Mouse (Mus musculus): ENCODE data around the gene Atg5. TPM values are rescaled to one million over a fixed set of nuclear protein-coding genes. Genes with fewer than 3 reads are reported as not detected.
"Not testable (repeated sequence)": the region's sequence is repeated elsewhere in the genome, so short reads cannot be mapped to it uniquely, and the experiment has no call there.

The Atg5 gene
- 43.5 and 53.0 TPM in 2 replicates for polyA plus RNA-seq (2015; fragmentation: Nextera tagmentation; extraction: Ambion mirVana)

DNA sequence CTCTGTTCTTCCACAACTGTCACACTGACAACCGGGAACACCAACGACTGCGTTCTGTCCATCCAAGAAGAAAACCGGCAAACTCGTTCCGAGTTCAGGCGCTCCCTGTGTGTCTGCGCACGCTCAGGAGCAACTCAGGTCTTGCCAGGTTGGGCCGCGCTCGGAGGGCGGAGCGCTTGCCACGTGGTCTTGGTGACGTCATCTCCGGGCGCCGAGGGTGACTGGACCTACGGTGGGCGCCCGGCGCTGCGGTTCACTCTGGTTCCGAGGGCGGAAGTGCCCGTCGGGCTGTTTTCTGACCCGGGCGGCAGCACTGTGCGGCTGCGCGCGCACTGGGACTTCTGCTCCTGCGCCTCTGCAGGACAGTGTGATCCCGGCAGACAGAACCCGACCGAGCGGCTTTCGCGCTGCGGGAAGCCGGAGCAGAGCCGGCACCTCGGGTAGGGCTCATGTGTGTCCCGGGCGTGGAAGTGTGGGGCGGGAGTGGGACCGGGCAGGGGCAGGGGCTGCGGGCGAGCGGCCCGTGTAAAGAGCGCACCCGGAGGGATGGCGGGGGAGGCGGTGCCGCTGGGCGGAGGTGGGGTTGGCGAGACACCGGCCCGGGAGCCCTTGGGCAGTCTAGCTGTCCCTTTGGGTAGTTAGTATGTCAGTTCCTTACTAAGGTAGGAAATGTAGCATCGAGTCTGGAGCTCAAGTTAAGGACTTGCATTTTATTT, at the start of gene Atg5:
Atg5 (plus strand) TSS at position 214 of the 716 bp plus-strand sequence.
- peak within 1 kb of the TSS; percentile 76 for H3K4me2 ChIP-seq (ENCODE audit: low read depth, low read length)
- peak within 1 kb of the TSS; percentile 93 for H3K9ac ChIP-seq (ENCODE audit: low read length)
- no peaks in the 10 kb centered on the region for H3K36me3 ChIP-seq (ENCODE audit: control insufficient read depth, insufficient read depth, low read length)
- H3K4me3 ChIP-seq (replicated peaks; ENCODE audit: low read length) = peak within 1 kb of the TSS; percentile 94
- H3K4me1 ChIP-seq (ENCODE audit: control insufficient read depth, insufficient read depth, low read length) = peaks cover 16% of the 10 kb centered on the region
- H3K27me3 ChIP-seq (ENCODE audit: control insufficient read depth, insufficient read depth, low read length) = no peaks in the 10 kb centered on the region
- H3K27ac ChIP-seq (ENCODE audit: low read length) = peak within 1 kb of the TSS; percentile 96
- under 1% methylated on average over 63 of the region's 63 CpGs for WGBS
- H3K9me3 ChIP-seq (replicated peaks; ENCODE audit: control insufficient read depth, low read length) = no peaks in the 10 kb centered on the region
- ATAC-seq (ENCODE audit: insufficient read depth, low FRiP score) = peak; percentile 98

DNA sequence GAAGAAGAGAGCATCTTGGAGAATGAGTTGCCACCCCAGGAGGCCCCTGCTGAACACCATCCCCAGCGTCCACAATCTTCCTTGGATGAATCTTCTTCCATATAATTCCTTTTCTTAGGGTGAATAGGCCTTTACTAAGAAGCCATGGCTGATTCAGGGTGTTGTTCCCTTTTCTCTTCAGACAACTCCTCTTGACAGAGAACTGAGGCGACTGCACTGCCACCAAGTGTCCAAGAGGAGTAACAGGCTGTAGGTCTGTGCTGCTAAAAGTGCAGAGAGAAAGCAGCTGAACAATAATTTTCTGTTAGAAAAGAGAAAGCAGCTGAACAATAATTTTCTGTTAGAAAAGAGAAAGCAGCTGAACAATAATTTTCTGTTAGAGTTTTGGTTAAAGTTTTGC, 49.1 kb upstream of the Atg5 start:
- H3K4me2 ChIP-seq (ENCODE audit: low read depth, low read length); H3K27ac ChIP-seq (ENCODE audit: low read length); H3K36me3 ChIP-seq (ENCODE audit: control insufficient read depth, insufficient read depth, low read length); H3K4me1 ChIP-seq (ENCODE audit: control insufficient read depth, insufficient read depth, low read length); H3K27me3 ChIP-seq (ENCODE audit: control insufficient read depth, insufficient read depth, low read length); H3K4me3 ChIP-seq (replicated peaks; ENCODE audit: low read length); H3K9me3 ChIP-seq (replicated peaks; ENCODE audit: control insufficient read depth, low read length); ATAC-seq (ENCODE audit: insufficient read depth, low FRiP score); H3K9ac ChIP-seq (ENCODE audit: low read length): not testable (repeated sequence)
- WGBS = 13% methylated on average over 2 of the region's 2 CpGs

DNA sequence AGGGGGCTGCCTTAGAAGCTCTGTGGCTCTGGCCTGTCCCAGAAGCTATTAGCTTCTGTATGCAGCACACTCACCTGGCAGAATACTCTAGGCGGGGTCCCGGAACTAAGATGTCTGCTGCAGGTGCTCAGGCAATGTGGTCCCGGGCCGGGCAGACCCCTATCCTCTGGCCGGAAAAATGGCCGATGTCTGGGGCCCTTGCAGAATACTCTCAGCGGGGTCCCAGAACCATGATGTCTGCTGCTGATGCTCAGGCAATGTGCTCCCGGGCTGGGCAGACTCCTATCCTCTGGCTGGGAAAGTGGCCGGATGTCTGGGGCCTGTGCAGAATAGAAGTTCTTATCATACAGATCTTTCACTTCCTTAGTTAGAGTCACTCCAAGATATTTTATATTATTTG, 43.8 kb upstream of the Atg5 start:
- WGBS = 89% methylated on average over 9 of the region's 9 CpGs
- H3K4me3 ChIP-seq (replicated peaks; ENCODE audit: low read length) = no peak overlapping the region
- H3K27ac ChIP-seq (ENCODE audit: low read length) = no peak overlapping the region
- no peaks in the 10 kb centered on the region for H3K27me3 ChIP-seq (ENCODE audit: control insufficient read depth, insufficient read depth, low read length)
- H3K4me2 ChIP-seq (ENCODE audit: low read depth, low read length) = no peak overlapping the region
- no peaks in the 10 kb centered on the region for H3K4me1 ChIP-seq (ENCODE audit: control insufficient read depth, insufficient read depth, low read length)
- H3K9me3 ChIP-seq (replicated peaks; ENCODE audit: control insufficient read depth, low read length) = no peaks in the 10 kb centered on the region
- H3K36me3 ChIP-seq (ENCODE audit: control insufficient read depth, insufficient read depth, low read length) = no peaks in the 10 kb centered on the region
- no peak for ATAC-seq (ENCODE audit: insufficient read depth, low FRiP score)
- H3K9ac ChIP-seq (ENCODE audit: low read length) = no peak overlapping the region

DNA sequence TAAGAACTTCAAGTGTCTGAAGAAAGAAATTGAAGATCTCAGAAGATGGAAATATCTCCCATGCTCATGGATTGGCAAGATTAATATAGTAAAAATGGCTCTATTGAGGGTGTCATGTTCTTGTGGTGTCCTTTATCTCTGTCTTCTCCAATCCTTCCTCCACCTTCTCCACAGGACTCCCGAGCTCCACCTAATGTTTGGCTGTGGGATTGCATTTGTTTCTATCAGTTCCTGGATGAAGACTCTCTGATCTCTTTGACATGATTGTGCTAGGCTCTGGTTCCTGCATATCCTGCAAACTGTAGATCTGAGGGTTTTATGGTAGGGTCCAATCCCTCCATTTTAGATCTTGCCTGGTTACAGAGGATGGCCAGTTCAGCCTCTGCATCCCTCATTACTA, 34.8 kb upstream of the Atg5 start:
- not testable (repeated sequence) for H3K4me3 ChIP-seq (replicated peaks; ENCODE audit: low read length); H3K36me3 ChIP-seq (ENCODE audit: control insufficient read depth, insufficient read depth, low read length); H3K4me1 ChIP-seq (ENCODE audit: control insufficient read depth, insufficient read depth, low read length); ATAC-seq (ENCODE audit: insufficient read depth, low FRiP score); H3K27ac ChIP-seq (ENCODE audit: low read length); H3K27me3 ChIP-seq (ENCODE audit: control insufficient read depth, insufficient read depth, low read length); H3K9me3 ChIP-seq (replicated peaks; ENCODE audit: control insufficient read depth, low read length); H3K9ac ChIP-seq (ENCODE audit: low read length); H3K4me2 ChIP-seq (ENCODE audit: low read depth, low read length)
- WGBS = 0% methylated on average over 1 of the region's 1 CpGs

DNA sequence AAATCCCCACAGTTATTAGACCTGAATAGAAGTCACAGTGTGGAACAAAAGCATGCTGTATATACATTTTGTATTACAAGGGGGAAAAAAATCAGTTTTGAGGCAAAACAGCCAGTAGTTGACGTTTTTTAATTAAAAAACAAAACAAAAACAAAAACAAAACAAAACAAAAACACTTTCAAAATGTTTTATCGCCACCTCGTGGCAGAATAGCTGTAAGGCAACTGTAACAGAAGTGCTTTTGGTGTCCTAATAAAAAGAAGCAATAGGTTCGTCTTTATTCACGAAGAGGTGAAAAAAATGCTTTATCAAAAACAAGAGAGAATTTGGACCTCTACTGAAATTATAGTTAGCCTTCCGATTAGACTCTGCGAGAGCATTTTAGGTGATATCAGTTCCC, 32.9 kb upstream of the Atg5 start:
- not testable (repeated sequence) for H3K27me3 ChIP-seq (ENCODE audit: control insufficient read depth, insufficient read depth, low read length); H3K27ac ChIP-seq (ENCODE audit: low read length); H3K4me3 ChIP-seq (replicated peaks; ENCODE audit: low read length); H3K4me2 ChIP-seq (ENCODE audit: low read depth, low read length); H3K4me1 ChIP-seq (ENCODE audit: control insufficient read depth, insufficient read depth, low read length); H3K36me3 ChIP-seq (ENCODE audit: control insufficient read depth, insufficient read depth, low read length); H3K9ac ChIP-seq (ENCODE audit: low read length); ATAC-seq (ENCODE audit: insufficient read depth, low FRiP score); H3K9me3 ChIP-seq (replicated peaks; ENCODE audit: control insufficient read depth, low read length)
- 33% methylated on average over 7 of the region's 7 CpGs for WGBS

DNA sequence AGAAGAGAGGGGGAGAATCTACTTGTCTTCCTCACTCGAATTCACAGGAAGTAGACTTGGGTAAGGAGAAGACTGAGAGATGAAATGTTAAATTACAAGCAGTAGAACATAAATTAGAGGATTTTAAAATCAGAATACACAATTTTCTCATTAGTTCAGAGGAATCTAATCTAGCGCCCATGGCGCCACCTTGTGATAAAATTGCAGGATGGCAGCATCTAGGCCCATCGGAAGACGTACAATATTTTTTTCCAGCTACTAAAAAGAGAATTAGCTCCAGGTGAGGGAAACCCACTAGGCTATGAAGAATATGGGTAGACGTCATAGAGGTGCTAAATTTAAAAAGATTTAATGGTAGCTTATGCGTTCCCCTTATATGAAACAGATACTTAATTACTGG, 11.5 kb upstream of the Atg5 start:
- H3K36me3 ChIP-seq (ENCODE audit: control insufficient read depth, insufficient read depth, low read length) = no peaks in the 10 kb centered on the region
- H3K4me2 ChIP-seq (ENCODE audit: low read depth, low read length) = no peak overlapping the region
- H3K4me3 ChIP-seq (replicated peaks; ENCODE audit: low read length) = no peak overlapping the region
- no peaks in the 10 kb centered on the region for H3K4me1 ChIP-seq (ENCODE audit: control insufficient read depth, insufficient read depth, low read length)
- H3K27ac ChIP-seq (ENCODE audit: low read length) = no peak overlapping the region
- WGBS = 42% methylated on average over 7 of the region's 7 CpGs
- no peaks in the 10 kb centered on the region for H3K27me3 ChIP-seq (ENCODE audit: control insufficient read depth, insufficient read depth, low read length)
- H3K9me3 ChIP-seq (replicated peaks; ENCODE audit: control insufficient read depth, low read length) = no peaks in the 10 kb centered on the region
- ATAC-seq (ENCODE audit: insufficient read depth, low FRiP score) = no peak
- no peak overlapping the region for H3K9ac ChIP-seq (ENCODE audit: low read length)

DNA sequence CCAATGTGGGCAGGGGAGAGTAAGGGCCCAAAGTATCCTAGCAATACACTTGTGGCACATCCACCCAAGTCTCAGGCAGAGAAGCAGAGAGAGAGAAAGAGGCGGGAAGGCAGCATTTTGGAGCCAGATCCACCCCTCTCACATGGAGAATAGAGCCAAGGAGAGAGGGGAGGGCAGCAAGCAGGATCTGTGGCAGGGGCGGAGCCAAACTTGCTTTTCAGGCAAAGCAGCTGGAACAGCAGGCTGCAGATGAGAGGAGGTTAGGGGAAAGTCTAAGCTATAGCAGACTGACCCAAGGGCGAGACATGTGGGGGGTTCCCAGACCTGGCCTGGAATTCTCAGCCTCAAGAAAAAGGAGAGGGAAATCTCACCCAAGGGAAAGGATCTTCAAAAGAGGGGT, 2.3 kb upstream of the Atg5 start:
- no peak overlapping the region for H3K4me2 ChIP-seq (ENCODE audit: low read depth, low read length)
- H3K36me3 ChIP-seq (ENCODE audit: control insufficient read depth, insufficient read depth, low read length) = no peaks in the 10 kb centered on the region
- H3K9ac ChIP-seq (ENCODE audit: low read length) = no peak overlapping the region; the same call in 1 of the 2 replicates
- H3K27me3 ChIP-seq (ENCODE audit: control insufficient read depth, insufficient read depth, low read length) = no peaks in the 10 kb centered on the region
- no peak for ATAC-seq (ENCODE audit: insufficient read depth, low FRiP score)
- no peaks in the 10 kb centered on the region for H3K9me3 ChIP-seq (replicated peaks; ENCODE audit: control insufficient read depth, low read length)
- WGBS = 64% methylated on average over 3 of the region's 3 CpGs
- H3K27ac ChIP-seq (ENCODE audit: low read length) = no peak overlapping the region
- H3K4me3 ChIP-seq (replicated peaks; ENCODE audit: low read length) = no peak overlapping the region
- peaks cover 16% of the 10 kb centered on the region for H3K4me1 ChIP-seq (ENCODE audit: control insufficient read depth, insufficient read depth, low read length)

DNA sequence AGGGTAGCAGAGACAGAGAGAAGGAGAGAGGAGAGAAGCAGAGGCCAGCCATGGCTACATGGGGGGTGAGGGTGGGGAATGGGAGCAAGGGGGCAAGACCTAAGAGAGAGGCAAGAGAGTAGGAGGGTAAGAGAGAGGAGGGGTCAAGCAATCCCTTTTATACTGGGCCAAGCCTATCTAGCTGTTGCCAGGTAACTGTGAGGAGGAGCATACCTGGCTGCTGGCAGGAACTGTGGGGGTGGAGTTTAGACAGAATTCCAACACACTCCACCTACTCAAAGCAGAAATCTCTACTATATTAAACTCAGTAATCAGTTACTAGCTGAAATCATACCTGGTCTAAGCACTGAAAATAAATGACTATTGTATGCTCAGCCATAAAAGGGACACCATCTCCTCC, 1.6 kb upstream of the Atg5 start:
- Histone ChIP-seq H3K4me3 (replicated peaks; ENCODE audit: low read length) (peak overlapping the region; percentile 94; the same call in 1 of the 2 replicates), H3K4me1 (ENCODE audit: control insufficient read depth, insufficient read depth, low read length) (peaks cover 16% of the 10 kb centered on the region), H3K9me3 (replicated peaks; ENCODE audit: control insufficient read depth, low read length) (no peaks in the 10 kb centered on the region), H3K27me3 (ENCODE audit: control insufficient read depth, insufficient read depth, low read length) (no peaks in the 10 kb centered on the region), H3K27ac (ENCODE audit: low read length) (no peak overlapping the region), H3K4me2 (ENCODE audit: low read depth, low read length) (peak overlapping the region; percentile 76), H3K36me3 (ENCODE audit: control insufficient read depth, insufficient read depth, low read length) (no peaks in the 10 kb centered on the region), H3K9ac (ENCODE audit: low read length) (no peak overlapping the region)
- ATAC-seq (ENCODE audit: insufficient read depth, low FRiP score) = no peak

DNA sequence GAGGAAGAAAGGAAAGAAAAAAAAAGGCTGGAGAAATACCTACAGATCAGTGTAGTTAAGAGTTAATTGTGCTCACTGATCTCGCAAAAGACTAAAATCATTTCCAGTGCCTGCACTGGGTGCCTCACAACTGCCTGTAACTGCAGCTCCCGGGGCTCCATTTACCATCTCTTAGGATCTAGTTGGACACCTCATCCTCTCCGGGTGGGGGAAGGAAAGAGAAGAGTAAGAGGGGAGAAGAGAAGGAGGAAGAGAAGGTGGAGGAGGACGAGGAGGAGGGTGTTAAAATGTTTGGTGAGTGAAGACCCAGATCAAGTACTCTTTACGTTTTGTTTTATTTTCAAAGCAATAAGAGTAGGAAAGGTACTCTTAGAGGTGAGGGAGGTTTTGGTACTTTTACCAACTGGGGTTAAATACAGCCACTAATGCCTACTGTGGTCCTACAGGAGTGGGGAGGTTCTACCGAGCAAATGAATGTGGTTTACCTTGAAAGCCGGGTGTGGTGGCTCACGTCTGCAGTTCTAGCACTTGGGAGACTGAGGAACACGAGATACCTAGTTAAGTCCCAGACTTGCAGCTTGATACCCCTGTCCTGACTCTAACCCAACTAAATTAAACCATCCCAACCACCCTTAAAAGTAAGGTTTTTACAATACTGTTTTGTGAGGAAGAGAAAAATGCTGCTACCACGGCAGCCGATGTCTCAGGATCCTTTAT, 574 bp upstream of the Atg5 start:
- Histone ChIP-seq H3K27me3 (ENCODE audit: control insufficient read depth, insufficient read depth, low read length) (no peaks in the 10 kb centered on the region), H3K4me2 (ENCODE audit: low read depth, low read length) (peak overlapping the region; percentile 76), H3K9me3 (replicated peaks; ENCODE audit: control insufficient read depth, low read length) (no peaks in the 10 kb centered on the region), H3K27ac (ENCODE audit: low read length) (peak overlapping the region; percentile 96), H3K36me3 (ENCODE audit: control insufficient read depth, insufficient read depth, low read length) (no peaks in the 10 kb centered on the region), H3K4me1 (ENCODE audit: control insufficient read depth, insufficient read depth, low read length) (peaks cover 16% of the 10 kb centered on the region), H3K4me3 (replicated peaks; ENCODE audit: low read length) (peak overlapping the region; percentile 94), H3K9ac (ENCODE audit: low read length) (peak overlapping the region; percentile 93)
- 4% methylated on average over 11 of the region's 11 CpGs for WGBS
- no peak for ATAC-seq (ENCODE audit: insufficient read depth, low FRiP score)
